Comparison of ENCODE assay signal across 13 mouse cellular contexts in the genomic region with DNA sequence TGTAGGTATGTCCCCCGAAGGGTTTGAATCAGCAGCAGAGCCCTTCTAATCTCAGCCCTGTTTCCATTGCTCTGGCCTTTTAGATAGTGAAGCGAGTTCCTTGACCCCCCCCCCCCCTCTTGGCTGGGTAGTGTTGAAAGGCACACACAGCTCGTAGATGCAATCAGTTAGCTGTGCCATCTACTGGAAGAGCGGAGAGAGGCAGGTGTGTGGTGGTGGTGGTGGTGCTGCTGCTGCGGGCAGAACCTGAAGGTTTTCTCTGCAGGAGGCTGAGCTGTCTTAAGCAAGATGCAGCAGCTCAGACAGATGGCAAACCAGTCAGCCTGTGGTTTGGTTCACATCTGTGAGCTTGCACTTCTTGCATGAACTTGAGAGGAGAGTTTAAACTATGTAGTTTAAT. TPM values are rescaled to one million over a fixed set of nuclear protein-coding genes. Genes with fewer than 3 reads are reported as not detected.
DNase-seq lines count a peak whose midpoint lies in the region; ATAC-seq and TF ChIP-seq lines count a peak whose summit lies in the region.
"Had no signal": no experiment of that assay in that cellular context is flagged by ENCODE, and none has a peak within 500 bp of the region (broad histone marks: within the 10 kb centered on the region; RNA-seq: fewer than 3 reads in every experiment).

No protein-coding gene starts in this region.

- H3K4me1 ChIP-seq in heart, postnatal 0 days (ENCODE audit: control insufficient read depth, insufficient read depth), result 0 out of 2 replicates have a peak, but pooled peaks cover 5% of the 10 kb centered on the region
- H3K4me1 ChIP-seq in neural tube, embryonic 14.5 days (ENCODE audit: control insufficient read depth, insufficient read depth, low read length), result peaks cover 4% of the 10 kb centered on the region; the same call in 1 of the 2 replicates
- H3K4me1 ChIP-seq in neural tube, embryonic 15.5 days, result peaks cover 17% of the 10 kb centered on the region
- H3K4me1 ChIP-seq in intestine, postnatal 0 days (replicated peaks; ENCODE audit: control insufficient read depth, insufficient read depth, low read length), result no peaks in the 10 kb centered on the region

- no peak overlapping the region; the same call in 1 of the 2 replicates for H3K9ac ChIP-seq in heart, postnatal 0 days (replicated peaks; ENCODE audit: low read depth, low read length)
- H3K9ac ChIP-seq in neural tube, embryonic 14.5 days (replicated peaks; ENCODE audit: low read depth, low read length), result no peak overlapping the region
- no peak overlapping the region for H3K9ac ChIP-seq in neural tube, embryonic 15.5 days (replicated peaks)
- no peak overlapping the region for H3K9ac ChIP-seq in intestine, postnatal 0 days (ENCODE audit: low read depth, low read length)
- H3K9ac ChIP-seq: embryonic facial prominence, embryonic 13.5 days; liver, embryonic 14.5 days had no signal

- no peak overlapping the region for H3K27ac ChIP-seq in heart, postnatal 0 days (ENCODE audit: low read depth)
- H3K27ac ChIP-seq in neural tube, embryonic 14.5 days (ENCODE audit: low read depth, low read length), result no peak overlapping the region
- H3K27ac ChIP-seq in neural tube, embryonic 15.5 days (replicated peaks), result no peak overlapping the region
- H3K27ac ChIP-seq in intestine, postnatal 0 days (ENCODE audit: low read depth, low read length), result no peak overlapping the region
- H3K27ac ChIP-seq: embryonic facial prominence, embryonic 13.5 days; liver, embryonic 14.5 days had no signal

- H3K9me3 ChIP-seq in heart, postnatal 0 days (replicated peaks; ENCODE audit: control insufficient read depth, low read length), result no peaks in the 10 kb centered on the region
- H3K9me3 ChIP-seq in neural tube, embryonic 14.5 days (ENCODE audit: control insufficient read depth, low read length), result no peaks in the 10 kb centered on the region
- H3K9me3 ChIP-seq in neural tube, embryonic 15.5 days (replicated peaks), result no peaks in the 10 kb centered on the region
- H3K9me3 ChIP-seq in intestine, postnatal 0 days (ENCODE audit: control insufficient read depth), result no peaks in the 10 kb centered on the region
- H3K9me3 ChIP-seq: embryonic facial prominence, embryonic 13.5 days had no signal

- no peaks in the 10 kb centered on the region for H3K27me3 ChIP-seq in heart, postnatal 0 days (ENCODE audit: control insufficient read depth, insufficient read depth, low read length)
- no peaks in the 10 kb centered on the region for H3K27me3 ChIP-seq in neural tube, embryonic 14.5 days (ENCODE audit: control insufficient read depth, insufficient read depth, low read length)
- H3K27me3 ChIP-seq in neural tube, embryonic 15.5 days (replicated peaks), result no peaks in the 10 kb centered on the region
- H3K27me3 ChIP-seq in intestine, postnatal 0 days (replicated peaks; ENCODE audit: control insufficient read depth, insufficient read depth, low read length), result 0 out of 2 replicates have a peak, but pooled peaks cover 2% of the 10 kb centered on the region
- H3K27me3 ChIP-seq: embryonic facial prominence, embryonic 13.5 days had no signal

- ATAC-seq in heart, postnatal 0 days (ENCODE audit: insufficient read depth, low read depth), result no peak
- 0 out of 2 replicates have a peak, but pooled peaks have one; percentile 34 for ATAC-seq in neural tube, embryonic 14.5 days (ENCODE audit: low read depth)
- ATAC-seq in neural tube, embryonic 15.5 days (ENCODE audit: low FRiP score), result no peak
- no peak for ATAC-seq in intestine, postnatal 0 days
- ATAC-seq in activated CD4-positive, CD25-positive, alpha-beta regulatory T cell, adult 4 months, result no peak

- intact Hi-C loops in heart, postnatal 36 days (cut with DNase I), result loop anchor here (5.0 kb wide), 1 partner anchor 245 kb away; no protein-coding TSS in a partner anchor

- no peak overlapping the region for H3K4me3 ChIP-seq in heart, postnatal 0 days (ENCODE audit: low read depth, low read length)
- no peak overlapping the region for H3K4me3 ChIP-seq in neural tube, embryonic 14.5 days (ENCODE audit: low read depth, low read length)
- no peak overlapping the region for H3K4me3 ChIP-seq in neural tube, embryonic 15.5 days (replicated peaks)
- H3K4me3 ChIP-seq in intestine, postnatal 0 days (ENCODE audit: low read depth, low read length), result no peak overlapping the region
- H3K4me3 ChIP-seq: embryonic facial prominence, embryonic 13.5 days had no signal

- 19% methylated on average over 5 of the region's 5 CpGs for WGBS in heart, postnatal 0 days
- WGBS in neural tube, embryonic 14.5 days, result 40% methylated on average over 5 of the region's 5 CpGs
- 43% methylated on average over 5 of the region's 5 CpGs for whole genome bisulfite sequencing in neural tube, embryonic 15.5 days
- WGBS in intestine, postnatal 0 days, result 36% methylated on average over 5 of the region's 5 CpGs

- TF ChIP-seq EP300 in heart, postnatal 0 days (IDR thresholded peaks at IDR 0.05; ENCODE audit: low read depth), result no peak

- peak; percentile 12 for DNase-seq in heart, postnatal 0 days (ENCODE audit: low spot score)
- no peak for DNase-seq in heart, postnatal 36 days
- peak; percentile 77 to 87 for DNase-seq in thymus, postnatal 36 days
- no peak for DNase-seq in frontal cortex, postnatal 10 days (ENCODE audit: low spot score in 2 of 2)
- DNase-seq: layer of hippocampus, adult 9-11 months had no signal

- no peaks in the 10 kb centered on the region for H3K36me3 ChIP-seq in heart, postnatal 0 days (replicated peaks; ENCODE audit: control insufficient read depth, insufficient read depth, low read length)
- H3K36me3 ChIP-seq in neural tube, embryonic 14.5 days (ENCODE audit: control insufficient read depth, insufficient read depth, low read length), result no peaks in the 10 kb centered on the region
- H3K36me3 ChIP-seq in neural tube, embryonic 15.5 days, result no peaks in the 10 kb centered on the region
- H3K36me3 ChIP-seq in intestine, postnatal 0 days (ENCODE audit: control insufficient read depth, insufficient read depth), result no peaks in the 10 kb centered on the region
- H3K36me3 ChIP-seq: embryonic facial prominence, embryonic 13.5 days had no signal

- peak; percentile 43 for TF ChIP-seq CTCF in heart, postnatal 0 days (IDR thresholded peaks at IDR 0.05; ENCODE audit: low read depth)
- TF ChIP-seq CTCF in intestine, postnatal 0 days (IDR thresholded peaks at IDR 0.05; ENCODE audit: low read depth), result peak; percentile 62

- H3K4me2 ChIP-seq in heart, postnatal 0 days (ENCODE audit: low read depth, low read length), result no peak overlapping the region
- H3K4me2 ChIP-seq in neural tube, embryonic 14.5 days (ENCODE audit: low read depth, low read length), result no peak overlapping the region
- no peak overlapping the region for H3K4me2 ChIP-seq in neural tube, embryonic 15.5 days
- H3K4me2 ChIP-seq in intestine, postnatal 0 days (replicated peaks; ENCODE audit: low read depth), result no peak overlapping the region
- H3K4me2 ChIP-seq: embryonic facial prominence, embryonic 13.5 days had no signal

RNA-seq across cellular contexts. Expression of a gene that starts 13.9 kb away (rescaled TPM):
- not detected in 2 replicates for total RNA-seq in heart, postnatal 0 days (2014; rRNA removed; ENCODE audit: low replicate concordance)
- polyA plus RNA-seq in heart, postnatal 0 days (2015; fragmentation: Nextera tagmentation; extraction: Ambion mirVana), result not detected in 2 replicates
- total RNA-seq in heart, postnatal 36 days (2021), result under 1 TPM in 1 of 2 experiments, not detected in 1; 0.89 TPM
- not detected in 2 replicates for polyA plus RNA-seq in neural tube, embryonic 14.5 days (2014; fragmentation: Nextera tagmentation; extraction: Ambion mirVana)
- not detected in 2 replicates for polyA plus RNA-seq in neural tube, embryonic 15.5 days (2015; fragmentation: Nextera tagmentation; extraction: Ambion mirVana)
- polyA plus RNA-seq in intestine, postnatal 0 days (2015; fragmentation: Nextera tagmentation; extraction: Ambion mirVana), result 1,738 and 1,809 TPM in 2 replicates
- not detected for polyA plus RNA-seq in activated CD4-positive, CD25-positive, alpha-beta regulatory T cell, adult 4 months (2017; shearing (Covaris generic))
- total RNA-seq: gastrocnemius, postnatal 4 days; monocyte, adult 5-6 weeks had no signal
- polyA plus RNA-seq: embryonic facial prominence, embryonic 13.5 days had no signal

RNA-seq across cellular contexts. Expression of a gene that starts 35.2 kb away (rescaled TPM):
- not detected in 2 replicates for total RNA-seq in heart, postnatal 0 days (2014; rRNA removed; ENCODE audit: low replicate concordance)
- 0.29 and 0.42 TPM in 2 replicates for polyA plus RNA-seq in heart, postnatal 0 days (2015; fragmentation: Nextera tagmentation; extraction: Ambion mirVana)
- total RNA-seq in heart, postnatal 36 days (2021), result not detected
- polyA plus RNA-seq in neural tube, embryonic 14.5 days (2014; fragmentation: Nextera tagmentation; extraction: Ambion mirVana), result not detected in 2 replicates
- 14.7 TPM in 1 of 2 replicates, not detected in the other for polyA plus RNA-seq in neural tube, embryonic 15.5 days (2015; fragmentation: Nextera tagmentation; extraction: Ambion mirVana)
- polyA plus RNA-seq in intestine, postnatal 0 days (2015; fragmentation: Nextera tagmentation; extraction: Ambion mirVana), result 1,981 and 2,155 TPM in 2 replicates
- polyA plus RNA-seq in activated CD4-positive, CD25-positive, alpha-beta regulatory T cell, adult 4 months (2017; shearing (Covaris generic)), result not detected
- total RNA-seq: gastrocnemius, postnatal 4 days; monocyte, adult 5-6 weeks had no signal
- polyA plus RNA-seq: embryonic facial prominence, embryonic 13.5 days; liver, embryonic 14.5 days had no signal

Comparison
In these comparisons a context has a peak if more than half of its experiments do, and no peak if none do; other contexts are left out.
1. DNase-seq: peak in heart, postnatal 0 days (single experiment) and thymus, postnatal 36 days (2 of 2); none in heart, postnatal 36 days (0 of 2) and frontal cortex, postnatal 10 days (0 of 2).
2. RNA of a gene that starts 13.9 kb away (polyA plus RNA-seq): 1,738 to 1,809 TPM in intestine, postnatal 0 days; not detected in heart, postnatal 0 days, not detected in neural tube, embryonic 14.5 days, not detected in neural tube, embryonic 15.5 days and not detected in activated CD4-positive, CD25-positive, alpha-beta regulatory T cell, adult 4 months; every median in the first group is over 1,000 times any median in the second.
3. RNA of a gene that starts 35.2 kb away (polyA plus RNA-seq): 1,981 to 2,155 TPM in intestine, postnatal 0 days; 0.29 to 0.42 TPM in heart, postnatal 0 days, not detected in neural tube, embryonic 14.5 days, 14.7 TPM in neural tube, embryonic 15.5 days and not detected in activated CD4-positive, CD25-positive, alpha-beta regulatory T cell, adult 4 months; every median in the first group is over 100 times any median in the second.